Mouse (Mus musculus): Measurements from ENCODE around the gene Cenpv.

DNA sequence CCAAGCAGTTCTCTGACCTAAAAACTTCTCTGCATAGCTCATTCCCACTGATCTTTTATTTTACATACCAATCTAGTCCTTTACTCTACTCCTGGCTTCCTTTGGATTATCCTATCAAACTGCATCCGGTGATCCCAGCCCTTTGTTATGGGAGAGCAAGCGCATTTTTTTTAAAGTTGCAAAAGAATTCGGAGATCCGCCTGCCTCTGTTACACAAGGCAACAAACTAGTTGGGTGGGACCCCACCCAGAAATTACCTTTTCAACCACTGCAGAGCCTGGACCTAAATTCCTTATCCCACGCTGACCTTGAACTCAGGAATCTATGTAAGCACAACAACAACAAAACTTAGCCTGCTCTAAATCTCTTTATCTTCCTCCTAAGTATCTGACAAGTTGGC, 28.1 kb downstream of the Cenpv start:
- TF ChIP-seq CHD2 (IDR thresholded peaks at IDR 0.05; ENCODE audit: low read depth, low read length) = peak; percentile 80; the same call in 1 of the 2 replicates
- TF ChIP-seq ZC3H11A (IDR thresholded peaks at IDR 0.05; ENCODE audit: borderline replicate concordance, low read depth, low read length) = no peak
